Mouse (Mus musculus) cerebellum, adult 2 months (tissue): ENCODE measurements around the gene Acer3.

Source experiments
- CTCF ChIP-seq: fragments of 200-500 bp; IDR thresholded peaks from 2 replicates; pipeline ENCODE4 v1.5.1; 2011; ENCODE audit warnings: low read depth, mild to moderate bottlenecking, control low read depth, low read length, moderate library complexity, borderline replicate concordance; ENCODE audit not compliant: insufficient read depth
- POLR2A ChIP-seq: fragments of 200-500 bp; IDR thresholded peaks from 2 replicates; pipeline ENCODE4 v1.6.1; 2011; ENCODE audit warnings: low read length, control low read depth, borderline replicate concordance; ENCODE audit not compliant: insufficient read depth

- TF ChIP-seq CTCF (peak; percentile 99), POLR2A (no peak)
These were observed 28.1 kb upstream of the Acer3 start for GRCm38 (mm10) chr7:98349096-98349495.
